Mouse (Mus musculus) spleen, adult 12 weeks (tissue): ENCODE measurements around the gene Pik3c2a.
A peak's percentile ranks its signal among the peaks of the same experiment; 100 is the strongest.
"Not testable (repeated sequence)": the region's sequence is repeated elsewhere in the genome, so short reads cannot be mapped to it uniquely, and the experiment has no call there.

ENCODE experiments used
- DNase-seq: peaks from one replicate; pipeline ENCODE4 v3.0.0; 2022; ENCODE audit warnings: low spot score

The Pik3c2a gene

DNA sequence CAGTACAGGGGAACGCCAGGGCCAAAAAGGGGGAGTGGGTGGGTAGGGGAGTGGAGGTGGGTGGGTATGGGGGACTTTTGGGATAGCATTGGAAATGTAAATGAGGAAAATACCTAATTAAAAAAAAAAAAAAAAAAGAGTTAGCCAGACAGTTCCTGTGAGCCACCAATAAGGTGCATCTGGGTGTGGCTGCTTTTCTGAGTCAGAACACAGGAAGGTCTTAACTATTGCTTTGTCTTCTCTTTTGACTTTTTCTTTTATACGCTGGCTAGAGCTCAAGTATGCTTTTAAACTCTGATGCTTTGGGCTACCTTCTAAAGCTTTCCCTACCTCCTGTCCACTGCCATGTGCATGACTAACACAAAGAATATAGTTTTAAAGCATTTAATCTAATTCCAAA is 55.9 kb downstream of the Pik3c2a start:
- DNase-seq, result not testable (repeated sequence)

DNA sequence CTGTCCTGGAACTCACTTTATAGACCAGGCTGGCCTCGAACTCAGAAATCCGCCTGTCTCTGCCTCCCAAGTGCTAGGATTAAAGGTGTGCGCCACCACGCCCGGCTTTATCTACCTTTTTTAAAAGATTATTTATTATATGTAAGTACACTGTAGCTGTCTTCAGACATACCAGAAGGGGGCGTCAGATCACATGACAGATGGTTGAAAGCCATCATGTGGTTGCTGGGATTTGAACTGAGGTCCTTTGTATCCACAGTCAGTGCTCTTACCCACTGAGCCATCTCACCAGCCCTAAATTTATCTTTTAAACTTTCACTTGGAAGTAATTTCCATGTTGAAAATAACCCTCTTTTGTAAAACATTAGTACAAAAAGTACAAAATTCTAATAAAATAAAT is 64.1 kb downstream of the Pik3c2a start:
- DNase-seq, result not testable (repeated sequence)

DNA sequence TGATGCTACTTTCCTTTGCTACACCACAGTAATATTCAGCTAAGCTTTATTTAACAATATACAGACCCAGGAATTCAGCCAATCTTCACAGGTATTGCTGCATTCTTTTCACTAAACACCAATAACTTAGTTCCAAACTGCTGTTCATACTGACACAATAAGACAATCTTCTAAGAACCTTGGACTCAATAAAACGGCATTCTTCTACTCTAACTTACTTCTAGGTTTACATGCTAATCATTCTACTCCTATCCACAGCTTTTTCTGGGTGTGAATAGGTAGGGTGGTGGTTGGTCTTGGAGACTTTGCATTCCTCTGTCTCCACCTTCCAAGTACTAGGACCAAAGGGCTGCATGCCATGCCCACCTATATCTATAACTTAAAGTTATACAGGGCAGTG is 69.0 kb downstream of the Pik3c2a start:
- no peak for DNase-seq

DNA sequence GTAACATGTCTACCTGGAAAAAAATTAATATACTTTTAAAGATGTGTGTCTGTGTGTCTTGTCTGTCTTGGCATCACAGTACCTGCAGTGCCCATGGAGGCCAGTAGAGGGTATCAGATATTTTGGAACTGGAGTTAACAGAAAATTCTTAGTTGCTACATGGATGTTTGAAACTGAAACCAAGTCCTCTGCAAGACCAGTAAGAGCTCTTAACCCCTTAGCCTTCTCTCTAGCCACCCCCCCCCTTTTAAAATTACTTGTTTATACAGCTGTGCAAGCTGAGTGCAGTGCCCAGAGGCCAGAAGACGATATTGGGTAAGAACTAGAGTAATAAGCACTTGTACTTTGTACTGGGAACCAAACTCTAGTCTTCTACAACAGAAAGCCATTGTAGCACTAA is 107.0 kb downstream of the Pik3c2a start:
- peak; percentile 37 for DNase-seq

DNA sequence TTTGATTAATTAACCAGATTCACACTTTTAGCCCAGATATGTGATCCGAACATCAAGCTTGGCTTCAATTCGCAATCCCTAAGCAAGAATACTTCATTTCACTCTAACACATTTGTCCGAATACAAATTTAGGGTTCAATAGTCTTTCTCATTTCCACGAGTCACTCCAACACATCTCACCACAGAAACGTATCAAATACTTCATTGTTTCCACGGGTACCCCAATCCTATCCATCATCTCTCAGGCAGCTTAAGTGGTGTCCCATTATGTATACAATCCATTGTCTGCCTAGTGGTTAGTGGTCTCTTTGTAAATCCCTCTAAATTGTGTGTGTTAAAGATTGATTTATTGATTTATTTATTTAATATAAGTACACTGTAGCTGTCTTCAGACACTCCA is 108.1 kb downstream of the Pik3c2a start:
- DNase-seq, result no peak

DNA sequence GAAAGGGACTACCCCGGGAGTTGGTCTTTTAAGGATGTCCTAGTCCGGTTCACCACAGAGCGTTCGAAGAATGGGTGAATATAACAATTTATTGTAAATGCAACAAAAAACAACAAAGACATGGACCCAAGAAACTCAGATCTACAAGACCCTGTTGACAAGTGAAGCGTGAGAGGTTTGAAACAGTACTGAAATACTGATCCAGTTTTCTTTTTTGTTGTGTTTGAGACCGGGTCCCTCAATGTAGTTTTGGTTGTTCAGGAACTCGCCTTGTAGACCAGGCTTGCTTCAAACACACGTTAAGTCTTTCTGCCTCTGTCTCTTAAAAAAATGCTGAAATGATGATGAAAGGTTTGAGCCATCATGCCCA is 108.6 kb downstream of the Pik3c2a start:
- no peak for DNase-seq

DNA sequence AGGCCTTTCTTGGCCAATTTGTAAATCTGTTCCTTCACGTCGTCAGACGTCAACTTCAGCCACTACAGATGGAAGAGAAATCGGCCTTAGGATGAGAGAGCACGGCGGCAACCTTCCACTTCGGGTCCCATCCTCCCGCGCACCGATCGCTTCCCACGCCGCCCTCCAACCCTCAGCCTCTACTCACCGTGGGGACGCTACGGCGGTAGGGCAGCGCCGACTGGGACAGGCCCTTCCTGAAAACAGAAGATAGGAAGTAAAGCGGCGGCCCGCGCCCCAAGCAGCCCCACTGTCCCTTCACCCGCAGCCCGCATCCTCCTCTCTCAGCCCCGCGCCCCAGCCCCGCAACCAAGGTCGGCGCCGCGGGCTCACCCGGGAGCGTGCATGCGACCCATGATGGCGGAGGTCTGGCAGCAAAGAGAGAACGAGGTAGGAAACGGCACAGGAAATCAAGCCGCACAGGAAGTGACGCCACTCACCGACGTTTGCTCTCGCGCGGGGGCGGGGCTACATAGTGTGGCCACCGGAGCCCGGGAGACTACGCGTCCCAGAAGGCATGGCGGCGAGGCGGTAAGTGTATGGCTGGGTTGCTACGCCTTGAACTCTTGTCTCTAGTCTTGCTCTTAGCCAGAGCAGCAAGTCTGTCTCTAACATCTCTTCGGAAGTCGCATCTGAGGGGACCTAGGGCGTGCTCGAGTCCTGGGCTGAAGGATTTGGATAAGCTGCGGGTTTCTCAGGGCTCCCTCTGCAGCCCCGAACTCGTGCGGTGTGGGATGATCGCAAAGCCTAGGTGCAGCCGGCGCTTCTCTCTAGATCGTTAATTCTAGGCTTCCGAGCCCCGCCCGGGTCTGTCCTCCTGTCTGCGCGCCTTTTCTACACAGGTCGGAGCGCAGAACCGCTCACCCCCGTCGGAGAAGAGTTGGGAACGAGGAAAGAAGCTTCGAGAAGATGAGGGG is 109.3 kb downstream of the Pik3c2a start, which contains the start of gene Rps13:
Rps13 (minus strand) TSS at position 483 of the 956 bp plus-strand sequence.
- DNase-seq, result peak; percentile 91

DNA sequence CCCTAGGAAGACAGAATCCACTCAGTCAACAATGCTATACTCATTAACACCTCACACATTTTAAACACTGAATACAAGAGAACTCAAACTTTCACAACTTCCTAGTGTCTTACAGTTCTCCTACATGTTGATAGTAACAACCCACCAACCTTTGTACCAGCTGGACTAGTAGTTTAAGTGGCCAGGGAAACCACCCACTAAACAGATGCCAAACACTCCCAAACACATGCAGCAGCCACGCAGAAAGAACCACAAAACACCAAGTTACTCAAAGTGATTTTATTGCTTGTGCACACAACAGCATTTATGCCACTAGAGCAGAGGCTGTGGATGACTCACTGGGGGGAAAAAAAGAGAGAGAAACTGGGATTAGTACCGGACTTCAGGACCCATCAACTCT is 112.0 kb downstream of the Pik3c2a start:
- DNase-seq, result no peak

DNA sequence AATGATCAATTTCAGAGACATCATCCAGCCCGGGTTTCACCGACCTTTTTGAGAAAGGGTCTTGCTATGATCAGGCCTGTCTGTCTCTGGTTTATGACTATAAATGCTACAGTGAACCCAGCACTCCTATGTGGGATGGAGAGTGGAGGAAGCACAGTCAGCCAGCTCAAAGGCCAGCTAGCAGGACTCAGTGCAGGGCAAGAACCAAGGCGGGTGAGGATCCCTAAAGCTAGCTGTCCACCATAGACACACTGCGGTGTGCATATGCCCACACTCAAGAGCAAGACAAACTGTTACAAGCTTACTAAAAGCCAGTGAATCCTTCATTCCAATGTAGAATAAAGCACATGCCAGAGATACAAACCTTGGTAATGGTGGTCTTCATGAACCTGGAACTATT is 113.4 kb downstream of the Pik3c2a start:
- no peak for DNase-seq

DNA sequence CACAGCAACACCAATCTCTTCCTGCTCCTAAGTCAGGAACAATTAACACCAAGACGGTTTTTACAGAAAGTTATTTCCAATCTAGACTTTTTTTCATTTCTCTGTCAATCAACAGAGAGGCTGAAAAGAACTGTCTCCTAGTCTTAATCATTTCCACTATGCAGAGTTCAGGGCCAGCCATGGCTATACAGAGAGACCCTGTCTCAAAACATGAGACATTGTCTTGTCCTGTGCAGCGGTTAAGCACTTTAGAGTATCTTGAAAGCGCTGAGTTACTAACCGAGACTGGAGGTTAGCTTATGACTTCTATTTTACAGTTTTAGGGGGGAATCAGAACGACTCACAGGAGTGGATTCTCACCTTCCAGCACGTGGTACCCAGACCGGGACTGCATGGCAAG is 114.5 kb downstream of the Pik3c2a start:
- no peak for DNase-seq

DNA sequence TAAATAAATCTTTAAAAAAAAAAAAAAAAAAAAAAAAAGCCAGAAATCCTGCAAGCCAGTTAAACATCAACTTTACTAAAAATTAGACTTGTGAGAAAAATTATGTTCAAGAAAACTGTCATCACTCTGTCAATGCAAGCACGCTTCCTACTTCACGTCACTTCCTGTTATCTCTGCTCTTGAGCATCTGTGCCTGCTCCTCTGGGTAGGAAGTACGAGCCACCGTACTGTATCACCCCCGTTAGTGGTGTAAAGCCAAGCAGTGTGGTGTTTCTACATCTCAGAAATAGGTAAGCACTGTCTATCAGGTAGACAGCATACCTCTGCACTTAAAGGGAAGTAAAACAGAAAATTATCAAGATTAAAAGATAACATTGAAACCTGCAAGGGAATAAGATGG is 115.3 kb downstream of the Pik3c2a start:
- DNase-seq, result no peak

DNA sequence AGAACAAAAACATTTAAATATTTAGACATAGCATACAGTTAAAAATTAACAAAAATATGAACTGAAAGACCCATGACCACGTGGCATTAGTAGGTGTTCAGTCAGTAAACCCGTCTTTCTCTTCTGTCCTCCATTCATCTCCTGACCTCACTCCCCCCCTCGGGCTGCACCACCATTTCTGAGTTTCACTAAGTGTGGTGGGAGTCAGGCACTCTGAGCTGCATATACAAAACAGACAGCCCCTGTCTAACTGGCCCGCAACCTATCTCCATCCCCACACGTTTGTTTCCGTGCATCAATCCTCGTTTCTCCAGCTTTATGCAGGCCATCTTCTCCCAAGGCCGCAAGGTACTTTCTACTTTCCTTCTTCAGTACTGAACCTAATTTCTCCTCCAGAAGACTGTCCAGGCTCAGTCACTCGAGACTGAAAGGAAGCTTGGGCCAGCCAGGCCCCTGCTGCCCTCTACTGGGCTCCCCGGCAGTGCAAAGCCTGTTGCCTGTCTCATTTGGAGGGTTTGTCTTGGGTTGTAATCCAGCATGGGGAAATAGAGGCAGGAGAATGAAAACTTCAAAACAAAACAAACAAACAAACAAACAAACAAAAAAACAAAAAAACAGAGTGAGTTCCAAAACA is 119.8 kb downstream of the Pik3c2a start:
- no peak for DNase-seq

DNA sequence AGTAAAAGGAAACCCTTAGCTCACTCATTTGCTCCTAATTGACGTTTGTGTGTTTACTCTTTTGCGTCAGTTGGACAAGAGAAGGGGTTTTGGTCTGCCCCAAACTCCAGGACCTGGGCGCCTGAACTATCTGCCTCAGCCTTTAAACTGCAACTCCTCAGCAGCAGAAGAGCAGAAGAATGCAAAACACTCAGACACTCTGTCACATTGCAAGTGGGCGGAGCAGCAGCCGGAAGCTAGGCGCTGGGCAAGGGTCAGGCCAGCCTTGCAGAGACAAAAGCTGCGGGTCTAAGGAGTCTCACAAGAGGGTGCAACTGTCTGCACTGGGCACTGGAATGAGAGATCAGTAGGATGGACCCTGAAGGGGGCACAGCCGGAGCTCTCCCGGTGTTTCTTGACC is 133.8 kb downstream of the Pik3c2a start:
- no peak for DNase-seq

DNA sequence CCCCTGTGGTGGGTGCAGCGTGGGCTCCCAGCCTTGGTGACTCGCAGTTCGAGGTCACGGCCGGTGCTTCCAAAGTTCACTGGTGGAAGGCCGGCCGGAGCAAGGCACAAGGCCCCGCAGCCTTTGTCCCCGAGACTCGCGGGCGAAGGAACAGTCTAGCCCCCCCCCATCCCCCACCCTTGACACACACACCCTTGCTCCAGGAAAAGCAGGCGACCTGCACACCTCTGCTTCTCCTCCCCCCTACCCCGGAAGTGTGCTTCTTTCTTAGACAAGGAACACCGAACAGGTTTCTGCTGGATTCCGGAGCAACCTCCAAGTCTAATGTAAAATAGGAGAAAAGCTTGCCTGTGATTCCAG is 134.6 kb downstream of the Pik3c2a start:
- DNase-seq, result no peak

DNA sequence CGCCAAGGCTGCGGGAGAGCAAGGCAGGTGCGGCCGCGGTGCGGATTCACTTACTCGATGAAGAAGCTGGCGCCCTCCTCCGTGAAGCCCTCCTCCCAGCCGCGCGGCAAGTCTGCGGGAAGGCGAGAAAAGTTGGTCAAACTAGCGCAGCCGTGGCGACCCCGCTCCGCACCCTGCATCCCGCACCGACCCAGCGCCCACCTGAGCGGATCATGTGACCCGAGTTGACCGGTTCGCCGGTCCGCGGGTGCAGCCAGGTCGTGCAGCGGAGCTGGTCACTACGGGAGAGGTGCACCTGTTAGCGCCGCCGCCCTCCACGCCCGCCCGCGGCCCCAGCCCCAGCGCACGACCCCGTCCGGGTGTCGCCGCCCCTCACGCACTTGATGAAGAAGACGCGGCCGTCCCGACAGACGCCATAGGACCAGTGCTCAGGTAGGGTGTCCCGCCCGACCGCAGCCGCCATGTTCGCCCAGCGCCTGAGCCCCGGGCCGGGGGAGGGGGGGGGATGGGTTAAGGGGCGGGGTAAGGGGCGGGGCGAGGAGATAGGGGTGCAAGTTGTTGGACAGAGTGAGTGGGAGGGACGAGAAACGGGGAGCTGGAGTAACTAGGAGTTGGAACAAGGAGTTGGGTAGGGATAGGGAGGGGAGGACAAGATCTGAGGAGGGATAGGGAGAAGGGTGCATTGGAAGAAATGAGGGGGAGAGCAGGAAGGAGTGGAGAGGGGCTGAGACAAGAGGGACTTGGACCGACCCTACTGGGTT is 135.2 kb downstream of the Pik3c2a start, which contains the start of gene Plekha7:
Plekha7 (minus strand) TSS at position 506 of the 761 bp plus-strand sequence.
- DNase-seq, result peak; percentile 33

DNA sequence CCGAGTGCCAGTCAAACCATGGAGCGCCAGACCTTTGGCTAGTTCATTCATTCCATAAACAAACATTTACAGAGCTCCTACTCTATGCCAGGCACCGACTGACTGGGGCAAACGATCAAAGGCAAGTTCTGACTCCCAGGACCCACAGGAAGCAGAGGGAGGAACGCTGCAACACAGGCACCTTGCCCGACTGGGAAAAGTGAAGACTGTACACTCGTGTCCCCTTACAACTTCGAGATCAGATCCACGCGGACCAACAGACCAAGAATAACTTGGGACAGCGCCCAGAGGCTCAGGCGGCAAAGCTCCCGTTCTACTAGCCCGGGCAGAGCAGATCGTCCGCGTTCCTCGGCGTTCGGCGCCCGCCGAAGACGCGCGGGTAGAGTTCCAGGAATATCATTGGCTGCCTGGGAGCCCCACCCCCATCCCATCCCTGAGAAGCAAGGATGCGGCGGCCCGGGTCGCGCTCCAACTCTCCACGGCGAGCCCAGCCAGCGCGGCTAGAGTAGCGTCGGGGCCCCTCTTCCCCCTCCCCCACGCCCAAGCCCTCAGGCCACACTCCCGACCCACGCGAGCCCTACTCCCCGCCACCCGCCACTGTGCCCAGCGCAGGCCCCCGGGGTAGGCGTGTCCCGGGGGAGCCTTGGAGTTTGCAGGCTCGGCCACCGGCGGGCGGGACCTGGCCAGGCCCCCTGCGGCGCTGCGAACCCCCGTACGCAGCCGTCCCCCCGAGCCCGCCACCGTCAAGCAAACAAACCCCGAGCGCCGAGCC is 136.0 kb downstream of the Pik3c2a start:
- peak; percentile 53 for DNase-seq

DNA sequence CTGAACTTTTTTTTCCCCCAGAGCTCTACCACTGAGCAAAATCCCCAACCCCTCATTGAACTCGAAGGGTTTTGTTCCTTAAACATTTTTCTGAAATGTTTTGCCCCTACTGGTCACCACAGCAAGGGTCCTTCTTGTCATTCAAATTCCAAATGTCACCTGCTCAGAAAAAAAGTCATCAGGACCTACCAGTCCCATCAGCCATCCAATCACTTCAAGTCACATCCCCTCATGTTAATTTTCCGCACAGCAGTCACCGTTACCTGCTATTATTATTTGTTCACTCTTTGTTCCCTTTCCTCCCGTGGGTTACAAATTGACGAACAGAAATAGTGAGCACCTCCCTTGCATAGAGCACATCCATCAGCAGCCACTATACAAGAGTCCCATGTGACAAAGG is 136.6 kb downstream of the Pik3c2a start:
- DNase-seq, result no peak

DNA sequence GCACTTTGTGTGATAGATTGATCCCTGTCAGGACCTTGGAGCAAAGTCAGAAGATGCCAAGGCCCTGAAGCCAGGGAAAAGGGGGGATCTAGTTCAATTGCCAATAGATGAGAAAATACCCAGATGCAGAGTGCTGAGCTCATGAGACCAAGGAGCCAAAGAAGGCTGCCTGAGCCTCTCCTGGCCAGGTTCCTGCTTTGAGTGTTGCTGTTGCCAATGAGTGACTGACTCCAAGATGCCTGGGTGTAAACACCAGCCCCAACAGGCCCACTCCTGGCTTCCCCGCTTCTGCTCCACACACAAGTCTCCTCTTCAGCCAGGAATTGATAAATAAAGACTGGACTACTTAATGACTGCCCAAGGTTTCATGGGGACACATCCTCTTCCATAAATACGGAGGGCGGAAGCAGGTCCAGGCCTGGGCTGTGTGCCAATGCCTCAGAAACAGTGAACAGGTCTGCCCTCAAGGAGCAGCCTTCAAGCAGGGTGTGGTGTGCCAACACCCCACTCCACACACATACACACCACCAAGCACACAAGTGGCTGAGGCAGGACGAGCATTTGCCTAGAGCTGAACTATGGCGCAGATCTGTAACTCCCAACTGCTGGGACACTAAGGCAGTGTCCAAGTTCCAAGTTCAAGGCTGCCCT is 141.5 kb downstream of the Pik3c2a start:
- DNase-seq, result no peak

DNA sequence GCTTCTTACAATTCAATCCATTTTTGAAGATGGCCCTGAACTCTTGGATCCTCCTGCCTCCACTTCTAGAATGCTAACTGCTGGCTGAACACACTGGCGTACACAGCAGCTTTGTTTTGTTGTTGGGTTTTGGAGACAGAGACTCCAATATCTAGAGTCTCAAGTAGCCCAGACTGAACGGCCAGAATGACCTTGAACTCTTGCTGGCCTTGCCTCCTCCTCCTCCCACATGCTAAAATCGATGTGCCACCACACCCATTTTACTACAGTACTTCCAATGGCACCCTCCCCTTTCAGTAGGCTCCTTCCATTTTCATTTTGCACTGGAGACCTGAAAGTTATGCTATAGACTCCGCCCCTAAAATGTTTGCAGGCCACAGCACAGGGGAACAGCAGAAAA is 142.1 kb downstream of the Pik3c2a start:
- no peak for DNase-seq

DNA sequence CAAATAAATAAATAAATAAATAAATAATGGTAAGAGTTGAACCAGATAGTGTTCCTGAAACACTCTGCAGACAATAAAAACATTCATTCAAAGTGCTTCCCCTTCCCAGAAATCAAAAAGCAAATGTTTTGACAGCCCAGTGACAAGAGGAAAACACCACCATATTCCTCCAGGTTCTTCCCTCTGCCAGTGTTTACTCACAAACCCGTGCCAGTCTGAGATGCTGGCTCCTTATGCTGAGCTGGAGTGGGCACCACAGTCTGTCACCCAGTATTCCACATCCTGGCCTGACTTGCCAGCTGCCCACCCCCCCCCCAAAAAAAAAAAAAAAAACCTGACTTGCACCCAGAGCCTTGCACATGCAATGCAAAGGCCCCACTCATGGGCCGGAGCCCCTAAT is 144.4 kb downstream of the Pik3c2a start:
- DNase-seq, result no peak

DNA sequence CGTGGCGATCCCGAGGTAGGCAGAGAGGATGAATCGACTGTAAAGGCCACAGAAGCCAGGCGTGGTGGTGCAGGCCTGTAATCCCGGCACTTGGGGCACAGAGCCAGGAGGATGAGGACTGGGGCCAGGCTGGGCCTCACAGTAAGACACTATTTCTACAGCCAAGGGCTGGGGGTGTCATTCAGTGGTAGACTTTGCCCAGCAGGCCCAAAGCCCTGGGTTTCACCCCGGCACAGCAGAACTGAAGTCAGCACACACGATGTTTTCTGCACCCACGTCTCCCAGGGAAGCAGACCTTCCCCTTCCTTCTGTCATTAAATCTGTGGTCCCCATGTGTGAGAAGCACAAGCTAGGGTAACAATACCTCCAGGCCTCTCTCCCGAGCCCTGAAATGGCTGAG is 144.9 kb downstream of the Pik3c2a start:
- no peak for DNase-seq
